Mouse (Mus musculus) heart, postnatal 0 days (tissue): ENCODE measurements at regions not wholly inside any gene's neighbourhood (a gene's known extent, or its start where the extent isn't known, plus 50 kb on each side); places are given as distances from the start of the nearest gene placed in this dataset.

Experiments used
- CTCF ChIP-seq: IDR thresholded peaks from 2 replicates; pipeline ENCODE4 v1.5.1; 2016; ENCODE audit warnings: antibody characterized with exemption, control low read depth, low read depth
- EP300 ChIP-seq: IDR thresholded peaks from 2 replicates; pipeline ENCODE4 v1.6.1; 2016; ENCODE audit warnings: antibody characterized with exemption, low read depth

DNA sequence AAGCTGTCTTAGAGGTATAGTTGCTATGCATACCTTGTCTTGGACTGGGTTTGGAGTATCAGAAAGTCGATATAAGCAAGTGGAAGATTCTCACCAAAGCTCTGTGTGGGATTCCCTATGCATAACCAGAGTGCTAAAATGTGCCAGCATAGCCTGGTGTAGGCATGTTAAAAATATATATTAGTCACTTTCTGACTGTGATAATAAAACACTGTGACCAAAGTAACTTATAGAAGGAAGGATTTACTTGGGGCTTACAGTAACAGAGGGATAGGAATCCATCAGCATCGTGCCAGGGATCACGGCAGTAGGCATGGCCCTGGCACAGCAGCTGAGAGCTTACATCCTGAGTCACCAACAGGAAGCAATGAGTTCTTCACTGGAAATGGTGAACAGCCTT, 215.4 kb downstream of the Tshz3 start:
- no peak for TF ChIP-seq CTCF
- TF ChIP-seq EP300: no peak
